Mouse (Mus musculus) CH12.LX (cell line): ENCODE results near the gene Ndufs2. TPM values are rescaled to one million over a fixed set of nuclear protein-coding genes. Genes with fewer than 3 reads are reported as not detected.

Experiments used
- DNase-seq: peaks from one replicate; pipeline ENCODE4 v3.0.0-alpha.2; 2013; ENCODE audit errors: extremely low read depth
- H3K27ac ChIP-seq: 2 replicates; pipeline ENCODE4 v1.5.1; 2012; ENCODE audit warnings: low read depth, mild to moderate bottlenecking, control low read depth, moderate library complexity; ENCODE audit not compliant: insufficient read depth
- H3K27me3 ChIP-seq: replicated peaks from 2 replicates; pipeline ENCODE3; 2012; ENCODE audit warnings: inconsistent platforms
- H3K36me3 ChIP-seq, 2 experiments: replicated peaks in 1 of 2; 2 replicates each; pipeline versions ENCODE3 to v1.6.1; 2012; ENCODE audit warnings: inconsistent platforms in 1 of 2, low read length in 1 of 2, mild to moderate bottlenecking in 1 of 2, mixed read lengths in 1 of 2, moderate library complexity in 1 of 2; ENCODE audit not compliant: control insufficient read depth in 1 of 2, insufficient read depth in 1 of 2
- H3K4me1 ChIP-seq, 2 experiments: 2 replicates each; pipeline ENCODE4 v1.6.1; 2012; ENCODE audit warnings: inconsistent platforms in 1 of 2, moderate library complexity in 1 of 2; ENCODE audit not compliant: insufficient read depth in 2 of 2, control insufficient read depth in 1 of 2
- H3K4me2 ChIP-seq: 2 replicates; pipeline ENCODE4 v1.6.1; 2012; ENCODE audit warnings: low read depth, mild to moderate bottlenecking, control low read depth; ENCODE audit not compliant: poor library complexity, insufficient read depth, severe bottlenecking
- H3K4me3 ChIP-seq, 3 experiments: fragments of 150-350 bp in 1 of 3; sonication (generic) in 1 of 3; replicated peaks in 1 of 3; 2 replicates each; pipeline versions ENCODE3 to v1.5.1; 2011 to 2012; ENCODE audit warnings: low read depth in 2 of 3, low read length in 2 of 3, mild to moderate bottlenecking in 2 of 3, moderate library complexity in 2 of 3, control low read depth in 1 of 3, improper control_type of control experiment in 1 of 3, inconsistent platforms in 1 of 3, mixed read lengths in 1 of 3; ENCODE audit not compliant: poor library complexity in 1 of 3
- H3K79me2 ChIP-seq: replicated peaks from 2 replicates; pipeline ENCODE4 v1.6.1; 2012; ENCODE audit warnings: mild to moderate bottlenecking, moderate library complexity; ENCODE audit not compliant: control insufficient read depth, poor library complexity, insufficient read depth, severe bottlenecking; ENCODE audit errors: extremely low read depth
- H3K9ac ChIP-seq: 2 replicates; pipeline ENCODE4 v1.6.1; 2012; ENCODE audit warnings: low read depth, mild to moderate bottlenecking, control low read depth, moderate library complexity; ENCODE audit not compliant: insufficient read depth
- H3K9me3 ChIP-seq: replicated peaks from 2 replicates; pipeline ENCODE3; 2012; ENCODE audit warnings: low read length, inconsistent platforms, mixed read lengths
- CHD1 ChIP-seq: IDR thresholded peaks from 2 replicates; pipeline ENCODE4 v1.6.1; 2012; ENCODE audit warnings: low read depth, low read length, improper control_type of control experiment, inconsistent platforms
- CHD2 ChIP-seq: IDR thresholded peaks from 2 replicates; pipeline ENCODE4 v1.6.1; 2011; ENCODE audit warnings: low read length, improper control_type of control experiment
- CTCF ChIP-seq, 2 experiments: IDR thresholded peaks in 1 of 2; conservative IDR thresholded peaks in 1 of 2; 2 replicates each; pipeline ENCODE4 v1.5.1; 2011 to 2012; ENCODE audit warnings: low read depth in 2 of 2, low read length in 2 of 2, improper control_type of control experiment in 1 of 2, inconsistent platforms in 1 of 2, mild to moderate bottlenecking in 1 of 2, moderate library complexity in 1 of 2
- E2F4 ChIP-seq: IDR thresholded peaks from 2 replicates; pipeline ENCODE4 v1.6.1; 2011; ENCODE audit warnings: low read depth, low read length, improper control_type of control experiment; ENCODE audit not compliant: insufficient replicate concordance
- ELF1 ChIP-seq: IDR thresholded peaks from 2 replicates; pipeline ENCODE4 v1.6.1; 2014; ENCODE audit warnings: low read depth, mild to moderate bottlenecking, inconsistent platforms, low read length, improper control_type of control experiment
- IRF4 ChIP-seq: IDR thresholded peaks from 2 replicates; pipeline ENCODE4 v1.6.1; 2014; ENCODE audit warnings: low read depth, mild to moderate bottlenecking, inconsistent platforms, low read length, improper control_type of control experiment
- JUND ChIP-seq: conservative IDR thresholded peaks from 2 replicates; pipeline ENCODE4 v1.6.1; 2011; ENCODE audit warnings: low read depth, low read length, improper control_type of control experiment
- KAT2A ChIP-seq: IDR thresholded peaks from 2 replicates; pipeline ENCODE4 v1.6.1; 2012; ENCODE audit warnings: low read length, improper control_type of control experiment, inconsistent platforms; ENCODE audit not compliant: insufficient replicate concordance
- MAFK ChIP-seq: IDR thresholded peaks from 2 replicates; pipeline ENCODE4 v1.6.1; 2011; ENCODE audit warnings: low read length, improper control_type of control experiment; ENCODE audit not compliant: insufficient replicate concordance
- MAZ ChIP-seq: IDR thresholded peaks from 2 replicates; pipeline ENCODE4 v1.6.1; 2012; ENCODE audit warnings: low read depth, mild to moderate bottlenecking, inconsistent platforms, low read length, improper control_type of control experiment, moderate library complexity
- MYC ChIP-seq: IDR thresholded peaks from 2 replicates; pipeline ENCODE4 v1.6.1; 2011; ENCODE audit warnings: low read depth, mild to moderate bottlenecking, improper control_type of control experiment, low read length
- PAX5 ChIP-seq: IDR thresholded peaks from 2 replicates; pipeline ENCODE4 v1.6.1; 2012; ENCODE audit warnings: low read length, inconsistent platforms, mixed read lengths
- RAD21 ChIP-seq: IDR thresholded peaks from 2 replicates; pipeline ENCODE4 v1.6.1; 2011; ENCODE audit warnings: low read depth, mild to moderate bottlenecking, low read length, improper control_type of control experiment, moderate library complexity
- SIN3A ChIP-seq: IDR thresholded peaks from 2 replicates; pipeline ENCODE4 v1.6.1; 2012; ENCODE audit warnings: low read length, improper control_type of control experiment, inconsistent platforms
- TBP ChIP-seq: conservative IDR thresholded peaks from 2 replicates; pipeline ENCODE4 v1.6.1; 2011; ENCODE audit warnings: low read depth, low read length, improper control_type of control experiment
- USF2 ChIP-seq: conservative IDR thresholded peaks from 2 replicates; pipeline ENCODE4 v1.6.1; 2011; ENCODE audit warnings: low read depth, low read length, improper control_type of control experiment
- ZKSCAN1 ChIP-seq: IDR thresholded peaks from 2 replicates; pipeline ENCODE4 v1.6.1; 2012; ENCODE audit warnings: low read depth, inconsistent platforms, low read length, improper control_type of control experiment, borderline replicate concordance
- dilution Hi-C: fragments of 300-500 bp; cut with MboI; formaldehyde crosslinking; loops from 2 replicates; pipeline ENCODE4 v1.14.3; 2020; ENCODE audit warnings: low sequenced_read_pairs; ENCODE audit not compliant: extremely low pct_unique_long_range_greater_than_20kb, extremely low pct_ligation_motif_present
- in situ Hi-C: fragments of 300-500 bp; cut with MboI; formaldehyde crosslinking; loops from 3 replicates; pipeline ENCODE4 v1.14.3; 2019; ENCODE audit warnings: low sequenced_read_pairs, low pct_ligation_motif_present, low pct_unique_long_range_greater_than_20kb, mixed read lengths
- polyA plus RNA-seq: library from polyadenylated mRNA; unstranded; fragments of >175 nt; gene quantifications from 2 replicates; pipeline ENCODE4 v1.2.1, GENCODE M21; 2012; ENCODE audit warnings: low read depth; ENCODE audit not compliant: insufficient read length
- total RNA-seq, 2 experiments: library from RNA; depleted of rRNA; stranded (reverse); fragments of 300-350 nt in 1 of 2; fragments of >200 nt in 1 of 2; gene quantifications; 2 replicates each; pipeline ENCODE4 v1.2.3; 2012 to 2014

The Ndufs2 gene
- total and polyA plus RNA-seq, 3 experiments, result 242 to 265 (median 242) TPM

DNA sequence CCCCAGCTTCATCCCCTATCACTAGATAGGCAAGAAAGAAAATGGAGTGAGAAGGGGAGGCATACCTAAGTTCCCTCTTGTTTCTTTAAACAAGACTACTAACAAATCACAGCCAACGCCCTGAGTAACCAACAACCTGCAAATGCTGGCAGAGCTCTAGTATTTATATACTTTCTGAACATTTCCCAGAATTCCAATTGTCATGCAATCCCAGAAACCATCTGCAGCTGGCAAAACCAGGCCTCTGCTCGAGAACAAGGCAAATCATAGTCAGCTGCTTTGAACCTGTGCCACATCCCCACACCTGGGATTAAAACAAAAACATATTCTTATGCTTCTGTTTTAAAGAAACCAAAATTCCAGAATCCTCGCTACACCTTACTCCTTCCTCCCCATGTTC is 42.2 kb upstream of the Ndufs2 start:
- dilution Hi-C loops, result no loop called here
- peak overlapping the region; percentile 76 to 78 (median 77) for H3K4me3 ChIP-seq

DNA sequence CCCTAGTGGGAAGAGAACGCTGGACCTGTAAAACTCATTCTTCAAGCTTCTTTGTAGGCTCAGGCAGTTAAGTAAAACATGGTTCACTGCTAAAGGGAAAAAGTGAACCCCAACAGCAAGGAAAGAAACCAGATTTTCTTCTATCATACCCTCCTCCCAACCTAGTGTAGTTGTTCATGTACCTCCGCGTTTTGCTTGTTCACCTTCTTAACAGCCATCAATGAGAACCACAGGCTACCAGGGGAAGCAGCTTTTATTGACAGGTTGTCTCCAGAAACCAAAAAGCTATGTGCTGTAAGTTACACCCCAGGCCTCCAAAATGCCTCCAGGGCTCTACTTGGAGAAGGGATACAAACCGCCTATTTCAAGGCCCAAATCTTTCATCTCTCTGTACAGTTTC is 37.1 kb upstream of the Ndufs2 start:
- TF ChIP-seq MYC (no peak), KAT2A (no peak), MAFK (no peak), USF2 (no peak), SIN3A (no peak), IRF4 (no peak), RAD21 (no peak), PAX5 (no peak), E2F4 (no peak), CHD1 (no peak), TBP (no peak), CHD2 (no peak)
- DNase-seq, result no peak
- Histone ChIP-seq H3K9me3 (no peaks in the 10 kb centered on the region), H3K27ac (no peak overlapping the region), H3K4me2 (peak overlapping the region; percentile 75), H3K9ac (no peak overlapping the region), H3K4me1 (peaks cover 5 to 39% of the 10 kb centered on the region in 2 experiments; a peak in 3 of 4 replicates), H3K36me3 (peaks cover 40 to 63% of the 10 kb centered on the region in 2 experiments), H3K79me2 (peaks cover 18% of the 10 kb centered on the region), H3K4me3 (no peak overlapping the region), H3K27me3 (no peaks in the 10 kb centered on the region)
- in situ Hi-C loops (no loop called here), dilution Hi-C loops (no loop called here)

More for the DNA sequence above, 42.2 kb upstream of the Ndufs2 start:
- TF ChIP-seq ZKSCAN1, result no peak
- TF ChIP-seq SIN3A, result no peak
- no peak for TF ChIP-seq MAZ
- no peak for TF ChIP-seq JUND
- no peak for TF ChIP-seq MYC
- TF ChIP-seq ELF1, result no peak
- no peak for TF ChIP-seq PAX5
- no peak for TF ChIP-seq KAT2A
- no peak for TF ChIP-seq CHD2
- TF ChIP-seq CTCF (conservative IDR thresholded peaks at IDR 0.05 in 1 of 2, IDR thresholded peaks at IDR 0.05 in 1 of 2; ENCODE audit: low read depth in 2 of 2, low read length in 2 of 2), result no peak
- H3K4me2 ChIP-seq, result peak overlapping the region; percentile 48
- peak overlapping the region; percentile 96; the same call in 1 of the 2 replicates for H3K9ac ChIP-seq
- peaks cover under 1 to 25% of the 10 kb centered on the region in 2 experiments; a peak in 3 of 4 replicates for H3K4me1 ChIP-seq
- no peaks in the 10 kb centered on the region for H3K27me3 ChIP-seq
- H3K9me3 ChIP-seq, result no peaks in the 10 kb centered on the region
- DNase-seq, result no peak
- in situ Hi-C loops, result no loop called here
- H3K27ac ChIP-seq, result no peak overlapping the region
- peaks cover 16% of the 10 kb centered on the region for H3K79me2 ChIP-seq
- H3K36me3 ChIP-seq, result peaks cover 17 to 28% of the 10 kb centered on the region in 2 experiments
